Comparison of ENCODE assay signal across 13 mouse cellular contexts in genomic region chr12:108686463-108686862, GRCm38 (mm10). TPM values are rescaled to one million over a fixed set of nuclear protein-coding genes. Genes with fewer than 3 reads are reported as not detected.
DNase-seq lines count a peak whose midpoint lies in the region; ATAC-seq and TF ChIP-seq lines count a peak whose summit lies in the region.
"Had no signal": no experiment of that assay in that cellular context is flagged by ENCODE, and none has a peak within 500 bp of the region (broad histone marks: within the 10 kb centered on the region; RNA-seq: fewer than 3 reads in every experiment).

No protein-coding gene starts in this region.

- no peak for TF ChIP-seq CTCF in forebrain, postnatal 0 days (IDR thresholded peaks at IDR 0.05; ENCODE audit: low read depth)
- TF ChIP-seq CTCF in thymus, adult 2 months (IDR thresholded peaks at IDR 0.05; ENCODE audit: borderline replicate concordance, control insufficient read depth, extremely low read depth, insufficient read depth, low read length, poor library complexity), result no peak

- H3K27ac ChIP-seq in forebrain, postnatal 0 days (ENCODE audit: low read depth, low read length), result no peak overlapping the region
- H3K27ac ChIP-seq in forebrain, embryonic 10.5 days, result no peak overlapping the region
- peak overlapping the region; percentile 77 for H3K27ac ChIP-seq in thymus, adult 2 months (ENCODE audit: control insufficient read depth, insufficient read depth, low read length)
- H3K27ac ChIP-seq in liver, embryonic 11.5 days (ENCODE audit: low read depth, low read length), result no peak overlapping the region
- H3K27ac ChIP-seq: limb, embryonic 13.5 days had no signal

- no peak for DNase-seq in forebrain, postnatal 0 days
- DNase-seq in forebrain, embryonic 10.5 days (ENCODE audit: extremely low spot score, low spot score), result no peak
- peak; percentile 37 to 62 for DNase-seq in left cerebral cortex, postnatal 25 days (ENCODE audit: low spot score in 2 of 2)
- no peak for DNase-seq in left cerebral cortex, adult 8-10 months (ENCODE audit: low spot score in 2 of 2)
- DNase-seq in kidney, adult 9 months, result peak; percentile 61
- peak; percentile 78 for DNase-seq in thymus, adult 2 months
- DNase-seq in liver, embryonic 11.5 days (ENCODE audit: low spot score), result no peak
- DNase-seq in right cerebral cortex, postnatal 14 days, result no peak
- DNase-seq: adrenal gland, postnatal 25 days; cerebellum, adult 8-10 months; right cerebral cortex, adult 18-20 months had no signal

- peaks cover 59% of the 10 kb centered on the region for H3K36me3 ChIP-seq in forebrain, postnatal 0 days (ENCODE audit: insufficient read depth)
- peaks cover 91% of the 10 kb centered on the region for H3K36me3 ChIP-seq in forebrain, embryonic 10.5 days (replicated peaks)
- 0 out of 2 replicates have a peak, but pooled peaks cover 3% of the 10 kb centered on the region for H3K36me3 ChIP-seq in thymus, adult 2 months (ENCODE audit: control insufficient read depth, insufficient read depth, low read length)
- peaks cover 2% of the 10 kb centered on the region for H3K36me3 ChIP-seq in liver, embryonic 11.5 days (ENCODE audit: control insufficient read depth, insufficient read depth, low read length)

- H3K27me3 ChIP-seq in forebrain, postnatal 0 days (ENCODE audit: insufficient read depth, low read length), result no peaks in the 10 kb centered on the region
- no peaks in the 10 kb centered on the region for H3K27me3 ChIP-seq in forebrain, embryonic 10.5 days (ENCODE audit: poor library complexity, severe bottlenecking)
- H3K27me3 ChIP-seq in thymus, adult 2 months (ENCODE audit: control insufficient read depth, insufficient read depth, low read length), result no peaks in the 10 kb centered on the region
- no peaks in the 10 kb centered on the region for H3K27me3 ChIP-seq in liver, embryonic 11.5 days (replicated peaks; ENCODE audit: control insufficient read depth, insufficient read depth, low read length)
- H3K27me3 ChIP-seq: limb, embryonic 13.5 days had no signal

- ATAC-seq in forebrain, postnatal 0 days, result peak; percentile 5; the same call in 1 of the 2 replicates
- ATAC-seq in liver, embryonic 11.5 days (replicated peaks; ENCODE audit: low FRiP score), result no peak

- H3K4me1 ChIP-seq in forebrain, postnatal 0 days (ENCODE audit: insufficient read depth), result no peaks in the 10 kb centered on the region
- 0 out of 2 replicates have a peak, but pooled peaks cover 3% of the 10 kb centered on the region for H3K4me1 ChIP-seq in forebrain, embryonic 10.5 days
- peaks cover 51% of the 10 kb centered on the region for H3K4me1 ChIP-seq in thymus, adult 2 months (replicated peaks; ENCODE audit: control insufficient read depth, insufficient read depth, low read length)
- no peaks in the 10 kb centered on the region for H3K4me1 ChIP-seq in liver, embryonic 11.5 days (replicated peaks; ENCODE audit: control insufficient read depth, insufficient read depth, low read length)
- H3K4me1 ChIP-seq: limb, embryonic 13.5 days had no signal

- WGBS in forebrain, postnatal 0 days, result 75% methylated on average over 6 of the region's 6 CpGs
- WGBS in forebrain, embryonic 10.5 days, result 83% methylated on average over 6 of the region's 6 CpGs
- WGBS in thymus, adult 2 months, result 13% methylated on average over 6 of the region's 6 CpGs
- 80% methylated on average over 6 of the region's 6 CpGs for WGBS in liver, embryonic 11.5 days

- H3K9ac ChIP-seq in forebrain, postnatal 0 days, result no peak overlapping the region
- H3K9ac ChIP-seq in liver, embryonic 11.5 days (ENCODE audit: low read depth, low read length), result no peak overlapping the region
- H3K9ac ChIP-seq: limb, embryonic 13.5 days had no signal

- TF ChIP-seq POLR2A in thymus, adult 2 months (IDR thresholded peaks at IDR 0.05; ENCODE audit: control insufficient read depth, extremely low read depth, insufficient read depth, low read length, poor library complexity), result peak; percentile 34; the same call in 1 of the 2 replicates

- H3K9me3 ChIP-seq in forebrain, postnatal 0 days (ENCODE audit: low read length), result no peaks in the 10 kb centered on the region
- H3K9me3 ChIP-seq in forebrain, embryonic 10.5 days, result no peaks in the 10 kb centered on the region
- H3K9me3 ChIP-seq in liver, embryonic 11.5 days (ENCODE audit: control insufficient read depth, low read length), result no peaks in the 10 kb centered on the region
- H3K9me3 ChIP-seq: limb, embryonic 13.5 days; megakaryocyte, embryonic 14.5 days had no signal

- intact Hi-C loops in left cerebral cortex, postnatal 25 days (cut with DNase I), result no loop called here

- no peak overlapping the region for H3K4me3 ChIP-seq in forebrain, postnatal 0 days (ENCODE audit: low read depth, low read length)
- no peak overlapping the region for H3K4me3 ChIP-seq in forebrain, embryonic 10.5 days
- H3K4me3 ChIP-seq in thymus, adult 2 months (ENCODE audit: control insufficient read depth, insufficient read depth, low read length), result peak overlapping the region; percentile 8; the same call in 1 of the 2 replicates
- no peak overlapping the region for H3K4me3 ChIP-seq in liver, embryonic 11.5 days (ENCODE audit: low read depth, low read length)
- H3K4me3 ChIP-seq: limb, embryonic 13.5 days had no signal

- no peak overlapping the region for H3K4me2 ChIP-seq in forebrain, postnatal 0 days (ENCODE audit: low read depth)
- H3K4me2 ChIP-seq in liver, embryonic 11.5 days, result no peak overlapping the region
- H3K4me2 ChIP-seq: limb, embryonic 13.5 days had no signal

RNA-seq across cellular contexts. Expression of gene Degs2, which starts 15.7 kb away (rescaled TPM):
- total RNA-seq in forebrain, postnatal 0 days (2014; rRNA removed), result 0.15 TPM in 1 of 2 replicates, not detected in the other
- 0.50 and 0.88 TPM in 2 replicates for polyA plus RNA-seq in forebrain, postnatal 0 days (2015; fragmentation: Nextera tagmentation; extraction: Ambion mirVana)
- 1.1 and 1.7 TPM in 2 replicates for polyA plus RNA-seq in forebrain, embryonic 10.5 days (2016; fragmentation: Nextera tagmentation; extraction: Ambion mirVana)
- total RNA-seq in left cerebral cortex, postnatal 25 days (2021), result 1 to 10 TPM; 4.0 to 4.2 TPM
- 1 to 10 TPM; 4.8 to 7.2 (median 6.6) TPM for total RNA-seq in left cerebral cortex, adult 8-10 months (2022)
- polyA plus RNA-seq in thymus, adult 2 months (2012; rRNA removed), result 21.1 and 21.6 TPM in 2 replicates
- polyA plus RNA-seq in liver, embryonic 11.5 days (2014; fragmentation: Nextera tagmentation; extraction: Ambion mirVana), result 0.33 and 0.48 TPM in 2 replicates
- total RNA-seq: adrenal gland, postnatal 25 days had no signal

Comparison
In these comparisons a context has a peak if more than half of its experiments do, and no peak if none do; other contexts are left out.
1. DNase-seq: peak in left cerebral cortex, postnatal 25 days (2 of 2), kidney, adult 9 months (single experiment) and thymus, adult 2 months (single experiment); none in forebrain, postnatal 0 days (single experiment), forebrain, embryonic 10.5 days (single experiment), left cerebral cortex, adult 8-10 months (0 of 2), liver, embryonic 11.5 days (single experiment) and right cerebral cortex, postnatal 14 days (single experiment).